Mouse (Mus musculus) liver, adult (tissue): Measurements from ENCODE around the gene Stub1.

Experiments used
- GATA4 ChIP-seq: IDR thresholded peaks from 2 replicates; pipeline ENCODE4 v1.6.1; 2014; ENCODE audit warnings: mild to moderate bottlenecking, low read length; ENCODE audit not compliant: insufficient replicate concordance

Gene Stub1

DNA sequence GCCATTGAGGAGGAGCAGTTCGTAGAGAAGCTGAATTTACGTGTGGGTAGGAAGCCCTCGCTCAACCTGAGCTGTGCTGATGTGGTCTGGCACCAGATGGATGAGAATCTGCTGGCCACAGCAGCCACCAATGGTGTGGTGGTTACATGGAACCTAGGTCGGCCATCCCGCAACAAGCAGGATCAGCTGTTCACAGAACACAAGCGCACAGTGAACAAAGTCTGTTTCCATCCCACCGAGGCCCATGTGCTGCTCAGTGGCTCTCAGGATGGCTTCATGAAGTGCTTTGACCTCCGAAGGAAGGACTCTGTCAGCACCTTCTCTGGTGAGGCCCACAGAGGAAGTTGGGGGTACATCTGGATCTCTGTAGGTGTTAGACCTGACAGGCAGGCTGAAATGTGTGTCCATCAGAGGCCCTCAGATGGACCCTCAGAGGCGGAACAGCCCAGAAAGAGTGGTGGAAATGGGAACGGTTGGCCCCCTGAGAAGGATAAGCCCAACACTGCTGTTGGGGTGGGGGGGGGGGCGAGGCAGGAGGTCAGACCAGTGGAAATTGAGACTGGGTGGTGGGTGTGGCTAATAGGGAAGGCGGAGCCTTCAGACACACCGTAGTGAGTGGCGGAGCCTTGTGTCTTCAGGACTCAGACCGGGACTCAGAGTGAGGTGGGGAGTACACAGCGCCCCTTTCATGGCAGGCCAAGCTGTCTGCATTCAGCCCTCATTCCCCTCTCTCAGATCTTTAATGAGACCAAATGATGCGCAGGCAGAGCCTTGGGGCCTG is 8.7 kb downstream of the Stub1 start:
- TF ChIP-seq GATA4: no peak

DNA sequence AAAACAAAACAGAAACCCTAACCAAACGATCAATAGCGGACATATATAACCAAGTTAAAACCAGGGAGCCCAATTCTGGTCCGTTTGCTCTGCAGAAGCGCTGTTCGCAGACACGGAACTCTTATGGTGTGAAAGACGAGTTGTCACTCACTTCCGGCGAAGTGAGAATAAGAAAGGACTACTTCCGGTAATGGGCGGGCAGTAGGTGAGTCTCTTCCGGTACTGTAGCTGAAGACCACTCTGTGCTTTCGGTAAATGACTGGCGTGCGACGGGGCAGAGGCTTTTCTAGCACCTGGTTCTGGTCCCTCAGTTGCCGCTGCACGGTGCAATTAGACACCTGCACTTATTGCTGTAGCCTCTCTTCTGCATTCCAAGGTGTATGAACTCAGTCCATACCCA is 9.8 kb downstream of the Stub1 start, which contains the start of gene Wdr24:
Gene Wdr24 (plus strand): TSS at position 176 of the 400 bp plus-strand sequence.
- TF ChIP-seq GATA4: no peak

DNA sequence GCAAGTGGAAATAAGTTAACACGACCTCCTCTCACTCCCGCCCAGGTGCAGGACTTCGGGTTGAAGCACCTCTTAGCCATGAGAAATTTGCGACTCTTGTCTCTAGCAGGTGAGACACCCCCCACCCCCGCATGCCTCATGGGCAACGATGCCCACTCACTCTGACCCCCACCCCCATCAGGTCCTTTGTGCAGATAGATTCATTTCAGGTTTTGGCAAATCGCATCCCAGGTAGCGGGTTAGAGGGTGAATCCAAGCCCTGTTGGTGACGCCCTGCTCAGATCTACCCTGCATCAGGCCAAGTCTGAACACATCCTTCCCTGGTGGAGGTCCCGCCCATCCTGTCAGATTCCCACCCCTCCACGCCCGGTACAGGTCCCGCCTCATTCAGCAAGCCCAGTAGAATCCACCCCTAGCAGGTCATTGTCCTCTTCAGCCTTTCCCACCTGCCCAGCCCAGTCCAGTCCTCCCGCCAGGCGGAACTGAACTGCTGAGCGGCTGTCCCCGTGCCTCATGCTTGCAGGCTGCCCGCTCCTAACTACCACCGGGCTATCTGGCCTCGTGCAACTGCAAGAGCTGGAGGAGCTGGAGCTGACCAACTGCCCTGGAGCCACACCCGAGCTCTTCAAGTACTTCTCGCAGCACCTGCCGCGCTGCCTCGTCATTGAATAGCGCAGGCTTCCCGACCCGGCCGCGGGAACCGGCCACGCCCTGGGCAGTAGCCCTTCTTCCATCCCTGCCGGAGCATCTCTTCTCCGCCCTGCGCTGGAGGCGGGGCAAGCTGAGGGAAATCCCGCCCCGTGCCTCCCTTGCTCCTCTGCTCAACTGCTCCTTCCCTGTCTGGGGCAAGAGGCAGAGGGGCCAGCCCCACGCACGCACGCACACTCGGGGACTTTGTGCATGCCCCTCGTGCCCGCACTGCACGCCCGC is 14.1 kb downstream of the Stub1 start:
- TF ChIP-seq GATA4: no peak

DNA sequence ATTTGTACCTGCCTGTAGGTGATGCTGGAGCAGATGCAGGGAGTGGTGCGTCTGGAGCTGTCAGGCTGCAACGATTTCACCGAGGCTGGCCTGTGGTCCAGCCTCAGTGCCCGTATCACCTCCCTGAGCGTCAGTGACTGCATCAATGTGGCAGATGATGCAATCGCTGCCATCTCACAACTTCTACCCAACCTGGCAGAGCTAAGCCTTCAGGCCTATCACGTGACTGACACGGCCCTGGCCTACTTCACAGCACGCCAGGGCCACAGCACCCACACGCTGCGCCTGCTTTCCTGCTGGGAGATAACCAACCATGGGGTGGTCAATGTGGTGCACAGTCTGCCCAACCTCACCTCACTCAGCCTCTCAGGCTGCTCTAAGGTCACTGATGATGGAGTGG is 15.5 kb downstream of the Stub1 start:
- no peak for TF ChIP-seq GATA4

DNA sequence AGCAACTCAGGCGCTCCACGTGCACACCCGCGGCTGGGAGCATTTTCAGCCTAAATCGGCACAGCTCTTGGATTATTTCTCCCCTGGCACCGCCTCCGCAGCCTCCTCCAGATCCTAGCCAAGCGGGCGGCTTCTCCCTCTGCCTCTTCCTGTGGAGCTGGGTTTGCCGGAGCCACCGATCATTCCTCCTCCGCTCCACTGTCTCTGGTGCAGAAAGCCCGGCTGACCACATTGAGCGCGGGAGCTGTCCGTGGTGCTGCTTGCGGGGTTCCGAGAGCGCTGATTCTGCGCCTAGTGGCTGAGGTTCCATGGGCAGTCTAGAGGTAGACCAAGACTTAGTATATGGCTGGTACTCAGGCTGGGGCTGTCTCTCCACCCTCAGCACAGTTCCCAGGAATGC is 19.7 kb downstream of the Stub1 start:
- no peak for TF ChIP-seq GATA4

DNA sequence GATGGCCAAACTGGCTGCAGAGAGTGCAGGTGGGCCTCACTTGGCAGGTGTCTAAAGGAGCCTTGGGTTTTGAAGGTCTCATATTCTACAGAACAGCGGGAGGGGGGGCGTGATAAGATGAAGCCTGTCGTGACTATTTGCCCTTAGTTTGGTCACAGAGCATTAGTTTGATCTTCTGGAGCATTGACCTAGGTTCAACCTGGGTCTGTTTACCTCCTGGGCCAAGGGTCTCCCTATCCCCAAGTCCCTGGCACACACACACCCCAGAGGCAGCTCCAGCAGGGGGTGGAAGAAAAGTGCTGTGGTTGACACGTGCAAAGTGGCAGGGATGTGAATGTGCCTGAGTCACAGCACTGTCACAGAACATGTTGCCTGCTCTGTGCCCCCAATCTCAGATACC is 22.3 kb downstream of the Stub1 start:
- no peak for TF ChIP-seq GATA4

DNA sequence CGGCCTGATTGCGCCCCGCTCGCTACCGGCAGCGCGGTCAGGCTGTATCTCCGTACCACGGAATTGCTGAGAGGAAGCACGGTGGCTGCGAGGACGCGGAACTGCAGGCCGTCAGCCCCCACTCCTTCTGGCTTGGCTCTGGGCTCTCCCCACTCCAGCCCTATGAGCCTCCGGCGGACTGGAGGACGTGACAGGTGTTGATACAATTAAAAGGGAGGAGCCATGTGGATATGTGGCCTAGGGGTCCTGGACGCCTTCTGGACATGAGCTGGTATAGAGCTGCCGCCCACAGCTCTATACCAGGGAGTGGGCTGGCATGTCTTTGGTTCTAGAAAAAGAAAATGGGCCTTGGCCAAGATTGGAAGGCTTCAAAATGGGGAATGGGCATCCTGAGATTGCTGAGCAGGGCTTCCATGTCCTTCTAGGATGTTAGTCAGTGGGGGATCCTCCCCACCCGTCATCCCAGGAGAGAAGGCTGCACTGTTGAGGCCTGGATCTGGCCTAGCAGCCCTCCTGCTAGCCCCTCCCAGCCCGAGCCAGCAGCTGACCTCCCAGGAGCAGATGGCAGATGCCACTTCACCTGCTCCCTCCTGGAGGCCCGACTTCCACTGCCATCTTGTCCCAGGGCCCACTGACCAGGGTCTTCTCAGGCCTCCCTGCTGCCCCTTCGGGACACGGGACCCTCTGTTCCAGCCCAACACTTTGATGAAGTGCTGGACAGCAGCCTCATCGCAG is 23.4 kb downstream of the Stub1 start:
- TF ChIP-seq GATA4: no peak

DNA sequence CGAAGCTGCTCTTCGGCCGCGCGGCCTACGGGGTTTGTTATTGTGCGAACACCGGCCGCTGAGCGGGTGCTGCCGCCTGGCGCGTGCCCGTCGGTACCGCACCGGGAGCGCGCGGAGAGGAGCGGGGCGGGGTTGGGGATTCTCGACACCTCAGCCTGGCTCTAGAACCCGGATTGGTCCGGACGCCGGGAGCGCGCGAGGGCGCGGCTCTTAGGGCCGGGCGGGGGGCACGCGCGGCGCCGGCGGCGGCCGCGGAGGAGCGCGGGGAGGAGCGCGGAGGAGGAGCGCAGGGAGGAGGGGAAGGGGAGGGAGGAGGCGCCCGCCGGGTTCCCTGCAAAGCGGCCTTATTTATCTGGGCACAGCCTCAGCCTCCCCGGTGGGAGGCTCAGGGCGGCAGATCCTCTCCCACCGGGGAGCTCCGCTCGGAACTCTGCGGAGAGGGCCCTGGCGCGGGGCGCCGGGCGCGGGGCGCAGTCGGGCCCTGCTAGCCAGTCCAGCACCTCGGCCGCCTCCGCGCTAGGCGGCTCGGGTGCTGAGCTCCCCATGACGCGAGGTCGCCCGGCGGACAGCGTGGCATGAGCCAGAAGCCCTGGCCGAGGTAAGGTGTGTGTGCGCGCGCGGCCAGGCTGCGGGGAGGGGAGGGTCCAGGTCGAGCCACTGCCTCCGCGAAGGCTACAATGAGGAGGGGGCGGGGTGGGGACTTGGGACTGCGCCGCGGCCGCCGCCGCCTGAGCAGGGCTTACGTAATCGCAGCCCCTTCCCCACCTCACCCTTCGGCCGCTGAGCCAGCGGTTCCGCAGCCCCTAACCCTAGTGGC is 24.2 kb downstream of the Stub1 start, which contains the start of gene Fbxl16:
Gene Fbxl16 (plus strand): TSS at position 297 of the 817 bp plus-strand sequence.
- TF ChIP-seq GATA4: no peak

DNA sequence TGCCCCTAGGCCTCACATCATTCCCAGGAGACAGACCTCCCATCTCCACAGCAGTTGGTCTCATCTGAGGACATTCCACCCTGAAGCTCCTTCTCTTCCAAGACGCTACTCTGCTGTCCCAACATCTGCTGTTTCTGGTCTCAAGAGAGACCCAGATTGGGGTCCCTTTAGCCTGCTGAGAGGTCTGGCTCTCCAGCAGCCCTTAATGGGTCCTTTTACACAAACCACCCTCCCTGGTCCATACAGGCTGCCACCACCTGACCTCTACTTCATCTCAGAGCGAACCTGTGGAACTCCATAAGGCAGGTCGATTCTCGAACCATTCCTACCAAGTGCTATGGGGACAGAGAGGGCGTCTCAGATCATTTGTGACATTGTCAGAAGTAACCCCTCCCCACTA is 25.2 kb downstream of the Stub1 start:
- no peak for TF ChIP-seq GATA4

DNA sequence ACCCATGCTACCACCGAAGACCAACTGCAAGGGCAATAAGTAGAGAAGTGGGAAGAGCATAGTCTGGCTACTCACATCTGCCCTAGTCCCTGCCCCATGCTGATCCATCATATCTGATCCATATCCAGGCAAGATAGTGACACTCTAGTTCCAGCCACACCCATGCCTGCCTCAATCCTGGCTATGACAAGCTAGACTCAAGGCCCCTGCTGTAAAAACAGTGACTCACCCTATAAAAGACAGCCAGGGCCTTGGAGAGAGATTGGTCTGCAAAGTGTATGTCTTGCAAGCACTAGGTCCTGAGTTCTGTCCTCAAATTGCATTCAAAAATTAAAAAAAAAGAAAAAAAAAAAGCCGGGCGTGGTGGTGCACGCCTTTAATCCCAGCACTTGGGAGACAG is 26.7 kb downstream of the Stub1 start:
- no peak for TF ChIP-seq GATA4

DNA sequence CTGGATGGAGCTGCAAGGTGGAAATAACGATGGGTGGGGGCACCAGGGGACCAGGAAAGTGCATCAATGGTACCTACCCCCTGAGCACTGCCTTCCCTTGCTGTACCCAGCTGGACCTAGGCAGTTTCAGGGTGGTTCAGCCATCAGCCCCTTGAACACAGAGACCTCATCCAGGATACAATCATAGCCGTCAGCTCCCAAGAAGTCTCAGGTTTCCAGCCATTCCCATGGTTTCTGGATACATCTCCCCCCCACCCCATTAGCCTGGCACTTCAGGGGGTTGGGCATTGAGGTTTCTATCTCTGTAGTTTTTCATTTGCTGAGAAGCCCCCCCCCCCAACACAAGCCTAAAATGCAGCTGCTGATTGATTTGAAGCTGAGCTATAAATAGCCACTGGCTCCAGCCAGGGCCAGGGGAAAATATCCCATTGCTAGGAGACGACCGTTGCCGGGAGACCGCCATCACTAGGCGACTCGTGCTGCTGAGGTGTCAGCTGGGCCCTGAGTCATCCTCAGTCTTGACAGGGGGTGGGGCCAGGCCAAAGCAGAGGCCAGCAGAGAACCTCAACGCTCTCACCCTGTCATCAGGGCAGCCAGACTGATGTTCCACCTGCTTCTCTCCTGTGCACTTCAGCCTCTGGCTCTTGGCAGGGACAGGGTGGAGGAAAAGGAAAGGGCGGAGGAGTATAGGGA is 30.2 kb downstream of the Stub1 start:
- TF ChIP-seq GATA4: no peak

DNA sequence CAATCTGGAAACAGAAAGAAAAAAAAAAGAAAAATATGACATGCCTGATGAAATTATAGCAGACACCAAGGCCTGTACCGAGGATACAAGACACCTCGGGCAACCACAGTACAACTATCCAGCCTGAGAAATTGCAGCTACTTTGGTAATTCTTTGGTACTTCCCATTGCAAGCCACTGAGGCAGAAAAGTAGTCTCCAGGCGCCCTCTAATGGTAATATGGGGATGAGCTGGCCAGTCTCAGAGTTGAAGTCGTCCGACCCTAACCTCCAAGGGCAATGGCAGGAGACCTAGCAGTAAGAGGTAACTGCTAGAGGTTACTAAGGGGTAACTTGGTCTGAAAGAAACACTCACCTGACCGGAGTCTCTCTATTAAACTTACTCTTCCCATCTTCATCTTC is 32.2 kb downstream of the Stub1 start:
- TF ChIP-seq GATA4: no peak

DNA sequence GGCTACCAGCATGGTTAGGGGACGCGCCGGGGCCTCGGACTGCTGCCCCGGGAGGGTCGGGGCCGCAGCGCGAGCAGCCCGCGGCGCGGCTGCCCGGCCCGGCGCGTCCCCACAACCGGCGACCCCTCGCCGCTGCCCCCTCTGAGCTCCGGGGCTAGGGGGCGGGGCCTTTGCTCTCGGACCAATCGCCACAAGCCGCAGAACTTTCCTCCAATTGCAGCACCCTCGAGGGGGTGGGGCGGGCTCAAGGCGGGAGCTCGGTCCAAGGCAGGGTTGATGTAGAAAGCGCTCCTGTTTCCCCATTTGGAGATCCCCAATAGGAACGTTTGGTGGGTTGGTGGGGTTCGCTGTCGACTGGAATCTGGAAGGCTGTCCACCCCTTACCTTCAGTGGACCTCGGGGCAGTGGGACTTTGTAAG is 36.2 kb downstream of the Stub1 start, which contains the start of gene Metrn:
Gene Metrn (minus strand): TSS at position 186 of the 419 bp plus-strand sequence.
- TF ChIP-seq GATA4: no peak
